Mouse (Mus musculus) testis, postnatal 14 days (tissue): ENCODE results near the gene Hipk2.
"Not testable (repeated sequence)": the region's sequence is repeated elsewhere in the genome, so short reads cannot be mapped to it uniquely, and the experiment has no call there.

ENCODE experiments used
- DNase-seq: peaks from one replicate; pipeline ENCODE4 v3.0.0; 2021; ENCODE audit warnings: low spot score

Hipk2 gene

DNA sequence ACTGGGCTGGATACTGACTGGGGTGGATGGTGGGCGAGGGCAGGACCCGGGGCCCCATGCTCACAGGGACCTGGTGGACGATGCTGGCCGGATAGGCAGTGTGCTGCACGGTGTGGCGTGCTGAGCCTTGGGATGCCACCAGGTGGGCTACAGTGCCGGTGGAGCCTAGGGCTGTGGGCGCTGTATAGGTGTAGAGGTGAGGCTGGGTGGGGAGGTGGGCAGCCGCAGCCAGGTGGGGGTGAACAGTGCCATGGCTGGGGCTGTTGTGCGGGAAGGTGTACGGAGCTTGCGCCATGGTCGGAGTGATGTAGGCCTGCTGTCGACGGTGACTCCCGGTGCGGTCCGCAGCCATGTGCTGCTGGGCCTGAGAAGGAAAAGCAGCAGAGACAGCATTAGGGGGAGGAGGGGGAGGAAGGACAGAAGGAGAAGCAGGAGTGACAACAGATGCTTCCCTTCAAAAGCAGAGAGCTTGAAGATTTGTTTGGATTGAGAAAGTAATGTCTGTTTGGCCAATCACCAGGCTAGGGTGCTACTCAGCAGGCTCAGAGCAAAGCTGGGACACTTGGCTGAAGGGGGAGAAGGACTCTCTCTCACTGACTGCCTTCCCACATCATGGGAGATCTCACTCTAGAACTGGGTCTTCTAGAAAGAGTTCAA, 177.6 kb downstream of the Hipk2 start:
- no peak for DNase-seq

DNA sequence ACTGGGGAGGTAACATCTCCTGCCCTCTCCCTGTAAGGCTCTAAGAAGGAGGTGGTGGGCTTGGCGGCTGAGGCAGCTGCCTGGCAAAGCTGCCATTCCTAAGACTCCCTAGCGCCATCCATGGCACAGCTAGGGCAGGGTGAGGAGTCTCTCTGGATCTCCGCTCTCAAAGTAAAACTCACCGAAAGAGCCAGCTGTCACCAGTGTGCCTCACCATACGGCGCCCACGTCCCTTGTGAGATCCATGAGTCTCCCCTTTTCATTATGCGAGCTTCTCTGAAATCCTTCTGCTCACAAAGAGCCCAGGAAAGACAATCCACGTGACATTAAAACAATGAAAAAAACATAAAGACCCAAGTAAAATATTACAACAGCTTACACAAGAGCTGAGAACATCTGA, 179.4 kb downstream of the Hipk2 start:
- no peak for DNase-seq

DNA sequence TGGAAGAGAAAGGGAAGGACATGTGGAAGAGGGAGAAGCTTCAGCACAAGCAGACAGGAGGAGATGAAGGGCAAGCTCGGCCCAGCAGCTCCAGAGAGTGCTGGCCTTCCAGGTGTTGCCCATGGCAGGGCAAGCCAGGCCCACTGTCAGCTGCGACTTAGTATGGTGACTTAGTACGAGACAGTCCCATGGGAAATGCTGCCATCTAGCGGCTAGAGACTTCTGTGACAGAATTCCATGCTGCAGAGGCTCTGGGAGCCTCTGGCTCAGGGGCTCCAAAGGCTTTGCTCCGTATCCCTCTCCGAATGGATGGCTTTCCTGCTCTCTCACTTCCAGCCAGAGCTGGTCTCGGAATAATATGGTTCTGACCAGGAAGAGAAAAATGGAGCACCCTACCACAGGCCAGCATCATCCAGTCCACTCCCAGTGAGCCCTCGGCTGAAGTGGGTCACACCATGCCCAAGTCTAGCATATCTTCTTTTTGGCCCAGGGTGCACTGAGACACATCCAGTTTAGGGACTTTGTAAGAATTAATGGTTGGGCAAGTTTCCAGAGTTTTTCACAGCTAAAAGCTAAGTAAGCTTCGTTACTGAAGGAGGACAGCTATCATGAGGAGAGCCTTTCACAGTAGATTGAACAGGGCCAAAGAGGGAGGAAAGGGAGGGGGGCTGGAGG, 180.4 kb downstream of the Hipk2 start:
- peak; percentile 38 for DNase-seq

DNA sequence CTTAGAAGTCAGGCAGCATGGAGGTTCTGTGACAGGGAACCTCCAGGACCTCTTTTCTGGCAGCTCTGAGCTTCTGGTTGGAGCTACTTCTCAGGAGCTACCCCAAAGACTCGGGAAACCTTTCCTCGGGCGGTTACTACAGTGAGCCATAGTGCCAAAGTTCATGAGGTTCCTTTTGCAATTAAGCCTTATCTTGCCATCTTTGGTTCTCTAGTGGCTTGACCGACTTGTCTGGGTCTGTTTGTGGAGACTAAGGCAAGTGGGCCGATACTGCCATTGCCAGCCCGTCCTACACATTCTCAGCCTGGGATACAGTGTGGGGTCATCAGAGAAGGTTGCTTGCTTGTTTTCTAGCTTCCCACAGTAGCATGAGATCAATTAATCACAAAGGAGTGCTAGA, 183.4 kb downstream of the Hipk2 start:
- DNase-seq: no peak

DNA sequence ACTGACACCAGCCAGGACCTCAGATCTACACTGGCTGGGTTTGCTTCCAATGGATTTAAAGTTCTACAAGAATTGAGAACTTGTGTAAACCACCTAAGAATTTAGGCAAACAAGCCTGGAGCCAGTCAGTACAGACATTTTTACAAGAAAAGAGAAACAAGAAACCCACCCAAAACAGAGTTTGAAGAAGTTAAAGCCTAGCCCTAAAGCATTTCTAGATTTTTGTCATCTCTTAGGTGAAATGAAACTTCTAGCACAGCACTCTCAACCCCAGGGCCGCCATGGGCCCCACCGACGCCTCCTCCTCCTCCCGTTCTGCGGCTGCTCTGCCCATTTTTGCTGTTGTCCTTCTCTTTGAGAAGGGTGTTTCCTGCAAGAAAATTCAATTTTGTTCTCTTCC, 184.9 kb downstream of the Hipk2 start:
- no peak for DNase-seq

DNA sequence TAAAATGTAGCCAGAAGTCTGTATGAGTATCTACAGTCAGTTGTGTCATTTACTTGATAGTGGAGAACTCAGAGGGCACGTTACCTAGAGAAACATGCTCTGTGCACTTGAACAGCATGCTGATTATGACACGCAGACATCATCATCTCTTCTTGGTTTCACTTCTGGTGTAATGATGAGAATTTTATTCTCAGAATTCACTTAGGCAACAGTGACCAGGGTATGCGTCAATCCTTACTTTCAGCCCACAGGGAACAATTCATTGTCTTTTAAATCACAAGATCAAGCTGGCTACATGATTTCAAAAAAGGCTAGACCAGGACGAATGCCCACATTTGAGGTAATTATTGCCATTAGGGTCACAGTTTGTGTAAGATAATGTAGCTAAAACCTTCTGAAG, 185.3 kb downstream of the Hipk2 start:
- DNase-seq: no peak

DNA sequence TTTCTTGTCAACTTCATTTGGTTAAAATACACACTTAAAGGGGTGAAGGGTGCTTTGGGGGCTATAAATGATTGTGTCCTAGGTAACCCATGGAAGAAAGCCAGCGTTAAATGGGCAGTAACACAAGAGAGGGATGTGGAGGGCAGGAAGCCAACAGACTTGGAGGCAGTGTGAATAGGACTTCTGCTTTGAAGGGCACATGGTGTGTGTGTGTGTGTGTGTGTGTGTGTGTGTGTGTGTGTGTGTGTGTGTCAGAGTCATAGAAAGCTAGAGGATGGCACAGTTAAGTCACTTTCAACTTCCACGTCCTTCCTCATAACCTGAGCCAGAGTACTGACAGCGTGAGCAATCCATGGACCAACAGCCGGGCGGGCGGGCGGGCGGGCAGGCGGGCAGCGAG, 187.1 kb downstream of the Hipk2 start:
- no peak for DNase-seq

DNA sequence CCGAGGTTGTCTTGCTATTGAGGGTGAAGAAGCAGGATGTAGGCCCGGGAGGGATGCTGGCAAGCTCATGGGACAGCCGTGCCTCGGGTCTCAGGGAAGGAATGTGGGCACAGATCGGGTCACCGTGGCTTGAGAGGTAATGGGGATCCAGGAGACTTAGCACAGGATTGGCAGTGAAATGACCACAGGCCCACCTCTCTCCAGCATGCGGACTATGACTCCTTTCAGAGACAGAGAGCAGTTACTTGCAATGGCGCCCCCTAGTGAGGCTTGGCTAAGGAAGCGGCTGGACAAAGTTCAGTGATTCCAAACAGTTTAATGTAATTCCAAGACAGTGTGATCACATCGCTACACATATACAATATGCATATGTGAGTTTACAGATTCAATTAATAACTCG, 188.7 kb downstream of the Hipk2 start:
- DNase-seq: no peak

DNA sequence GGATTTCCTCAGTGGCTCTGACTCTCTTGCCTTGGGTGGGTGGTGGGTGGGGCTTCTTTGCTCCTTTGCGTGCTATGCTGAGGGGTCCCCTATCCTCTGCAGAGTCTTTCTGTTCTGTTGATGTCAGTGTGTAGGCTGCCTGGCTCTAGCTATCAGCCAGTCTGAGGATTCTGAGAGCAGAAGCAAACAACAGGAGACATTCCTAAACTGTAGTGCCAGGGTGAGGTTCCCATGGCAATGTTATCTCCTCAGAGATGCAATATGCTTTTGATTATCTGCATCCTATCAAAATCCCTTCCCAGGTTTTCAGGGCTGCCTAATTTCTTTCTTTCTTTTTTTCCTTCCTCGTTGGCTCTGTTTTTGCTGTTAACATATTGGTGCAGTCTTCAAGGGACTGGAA, 193.4 kb downstream of the Hipk2 start:
- no peak for DNase-seq

DNA sequence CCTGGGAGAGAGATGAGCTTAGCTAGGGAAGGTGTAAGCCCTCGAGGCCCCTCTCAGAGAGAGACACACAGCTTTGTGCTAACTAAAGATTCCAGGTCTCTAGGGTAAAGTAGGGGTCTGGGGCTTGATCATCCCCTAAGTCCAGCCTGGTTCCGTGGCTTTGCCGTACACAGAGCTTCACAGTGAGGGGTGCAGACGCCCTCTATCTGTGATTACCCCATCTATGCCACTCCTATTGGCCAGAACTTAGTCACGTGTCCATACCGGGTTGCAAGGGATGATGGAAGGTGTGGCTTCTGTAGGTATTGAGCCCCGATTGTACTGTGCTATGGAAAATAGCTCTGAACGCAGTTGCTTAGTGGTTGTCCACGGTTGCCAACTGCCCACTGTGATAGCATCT, 198.3 kb downstream of the Hipk2 start:
- no peak for DNase-seq

DNA sequence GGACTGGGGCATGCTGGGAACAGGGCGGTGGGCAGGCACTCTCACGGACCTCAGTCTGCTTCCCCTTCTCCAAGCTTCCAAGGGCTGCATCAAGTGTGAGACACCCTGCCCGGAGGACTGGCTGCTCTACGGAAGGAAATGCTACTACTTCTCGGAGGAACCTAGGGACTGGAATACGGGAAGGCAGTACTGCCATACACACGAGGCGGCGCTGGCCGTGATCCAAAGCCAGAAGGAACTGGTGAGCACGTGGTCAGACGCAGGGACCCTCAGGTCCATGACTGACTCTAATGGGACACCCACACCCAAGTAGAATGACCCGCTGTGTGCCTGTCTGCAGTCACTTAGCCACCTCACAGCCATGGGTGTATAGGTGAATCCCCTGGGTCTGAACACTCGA, 199.2 kb downstream of the Hipk2 start:
- no peak for DNase-seq

DNA sequence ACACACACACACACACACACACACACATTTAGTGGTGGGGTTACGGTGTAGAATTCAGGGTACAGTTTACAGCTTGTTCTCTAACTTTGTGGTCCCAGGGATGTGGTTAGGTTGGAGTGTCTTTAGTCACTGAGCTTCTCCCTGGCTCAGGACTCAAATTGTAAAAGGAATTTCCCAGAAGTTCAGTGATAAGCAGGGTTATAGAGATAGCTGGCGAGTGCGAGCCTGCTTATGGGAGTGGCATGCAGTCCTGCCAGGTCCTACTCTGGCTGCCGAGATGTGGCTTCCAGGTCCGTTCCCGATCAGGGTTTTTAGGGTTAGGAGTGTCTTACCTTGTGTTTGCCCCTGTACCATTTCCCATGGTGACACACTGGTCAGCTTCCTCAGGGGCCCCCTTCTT, 199.7 kb downstream of the Hipk2 start:
- DNase-seq: no peak

DNA sequence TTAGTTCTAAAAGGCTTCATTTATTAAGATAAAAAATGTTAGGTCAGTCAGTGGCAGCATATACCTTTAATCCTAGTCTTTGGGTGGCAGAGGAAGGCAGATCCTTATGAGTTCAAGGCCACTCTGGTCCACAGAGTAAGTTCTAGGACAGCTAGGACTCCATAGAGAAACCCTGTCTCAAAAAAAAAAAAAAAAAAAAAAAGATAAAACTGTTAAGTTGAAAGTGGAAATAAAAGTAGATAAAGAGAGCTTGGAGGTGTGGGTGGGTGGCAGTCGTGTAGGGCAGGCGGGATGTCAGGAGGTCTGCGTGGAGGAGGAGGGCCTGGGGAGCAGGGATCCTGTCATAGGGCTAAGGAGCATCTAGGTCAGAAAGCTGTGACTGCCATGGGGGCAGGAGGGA, 204.0 kb downstream of the Hipk2 start:
- no peak for DNase-seq

DNA sequence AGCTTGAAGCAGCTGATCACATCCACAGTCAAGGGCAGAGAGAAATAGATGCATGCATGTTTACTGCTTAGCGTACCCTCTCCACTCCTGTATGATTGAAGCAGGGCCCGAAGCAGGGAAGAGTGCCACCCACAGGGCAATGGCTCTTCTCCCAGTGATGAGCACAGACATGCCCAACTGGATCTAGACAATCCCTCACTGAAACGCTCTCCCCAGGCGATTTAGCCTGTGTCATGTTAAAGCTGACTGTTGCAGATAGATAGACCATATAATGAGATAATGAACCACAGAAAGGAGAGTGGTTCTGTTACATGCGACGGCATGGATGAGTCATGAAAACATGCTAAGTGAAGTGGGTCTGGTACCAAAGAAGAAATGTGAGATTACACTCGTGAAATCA, 204.7 kb downstream of the Hipk2 start:
- no peak for DNase-seq

DNA sequence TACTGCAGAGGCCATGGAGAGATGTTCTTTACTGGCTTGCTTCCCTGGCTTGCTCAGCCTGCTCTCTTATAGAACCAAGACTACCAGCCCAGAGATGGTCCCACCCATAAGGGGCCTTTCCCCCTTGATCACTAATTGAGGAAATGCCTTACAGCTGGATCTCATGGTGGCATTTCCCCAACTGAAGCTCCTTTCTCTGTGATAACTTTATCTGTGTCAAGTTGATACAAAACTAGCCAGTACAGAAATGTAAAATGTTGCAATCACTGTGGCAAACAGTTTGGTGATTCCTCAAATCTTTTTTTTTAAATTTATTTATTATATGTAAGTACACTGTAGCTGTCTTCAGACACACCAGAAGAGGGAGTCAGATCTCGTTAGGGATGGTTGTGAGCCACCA, 205.5 kb downstream of the Hipk2 start:
- not testable (repeated sequence) for DNase-seq

DNA sequence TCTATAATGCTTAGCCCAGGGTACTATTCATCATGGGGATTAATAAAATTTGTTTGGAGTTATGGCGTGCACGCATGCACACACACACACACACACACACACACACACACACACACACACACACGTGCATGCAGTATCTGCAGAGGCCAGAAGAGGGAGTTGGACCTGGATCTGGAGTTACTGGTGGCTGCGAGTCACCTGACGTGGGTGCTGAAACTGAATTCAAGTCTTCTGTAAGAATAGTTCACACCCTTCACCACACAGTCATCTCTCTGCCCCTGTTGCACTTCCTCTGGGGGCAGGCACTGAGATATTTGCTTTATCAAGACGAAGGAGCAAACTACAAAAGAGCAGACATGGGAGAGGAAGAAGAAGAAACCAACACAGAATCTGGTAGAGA, 206.4 kb downstream of the Hipk2 start:
- no peak for DNase-seq

DNA sequence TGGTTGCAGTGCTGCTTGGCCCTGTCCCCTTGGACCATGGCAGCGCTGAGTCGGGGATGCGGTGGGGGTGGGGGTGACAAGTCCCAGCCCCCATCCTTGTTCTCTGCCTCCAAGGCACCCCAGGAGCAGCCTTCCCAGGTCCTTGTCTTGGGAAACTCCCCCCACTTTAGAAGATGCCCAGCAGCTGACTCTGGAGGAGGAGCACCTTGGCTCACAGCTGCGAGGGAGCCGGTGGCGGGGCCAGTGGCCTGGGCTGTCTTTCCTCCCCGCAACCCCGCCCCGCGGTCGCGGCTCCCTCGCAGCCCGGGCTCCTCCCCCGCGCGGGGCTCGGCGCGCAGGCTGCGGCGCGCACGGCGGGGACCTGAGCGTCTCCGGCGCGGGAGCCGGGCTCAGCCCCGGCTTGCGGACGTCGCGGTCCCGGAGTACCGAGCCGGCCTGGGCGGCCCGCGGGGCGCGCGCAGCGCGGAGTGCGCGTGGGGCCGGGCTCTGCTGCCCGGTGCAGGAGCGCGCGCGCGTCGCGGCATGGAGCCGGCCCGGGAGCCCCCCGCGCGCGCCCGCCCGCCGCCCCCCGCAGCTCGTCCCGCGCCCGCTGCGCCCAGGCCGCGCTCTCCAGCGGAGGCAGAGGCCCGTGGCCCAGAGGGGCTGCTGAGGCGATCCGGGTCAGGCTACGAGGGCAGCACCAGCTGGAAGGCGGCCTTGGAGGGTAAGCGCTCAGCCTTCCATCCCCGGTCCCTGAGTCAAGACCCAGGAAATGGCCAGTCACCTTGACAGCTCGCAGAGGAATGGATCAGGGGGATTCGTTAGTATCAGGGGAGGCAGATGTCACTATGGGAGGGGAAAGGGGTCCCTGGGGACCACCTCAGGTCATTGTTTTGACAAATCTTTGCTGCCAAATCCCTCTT, 213.0 kb downstream of the Hipk2 start, which contains the start of gene Clec2l:
Clec2l (plus strand) TSS at position 356 of the 902 bp plus-strand sequence.
- no peak for DNase-seq

DNA sequence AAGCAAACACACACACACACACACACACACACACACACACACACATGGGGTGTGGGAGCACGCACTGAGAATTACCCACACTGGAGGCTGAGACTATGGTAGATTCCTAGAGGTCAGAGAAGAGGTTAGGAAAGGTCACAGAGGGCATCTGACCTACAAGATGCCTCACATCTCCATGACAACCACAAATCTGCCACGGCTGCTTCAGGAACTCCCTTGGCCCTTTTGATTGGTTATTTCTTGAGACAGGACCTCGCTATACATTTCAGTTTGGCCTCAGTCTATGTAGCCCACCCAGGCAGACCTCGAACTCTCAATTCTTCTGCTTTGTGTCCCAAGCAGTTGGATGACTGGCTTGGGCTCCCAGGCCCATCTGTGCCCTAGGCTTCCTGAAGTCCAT, 214.3 kb downstream of the Hipk2 start:
- DNase-seq: no peak

DNA sequence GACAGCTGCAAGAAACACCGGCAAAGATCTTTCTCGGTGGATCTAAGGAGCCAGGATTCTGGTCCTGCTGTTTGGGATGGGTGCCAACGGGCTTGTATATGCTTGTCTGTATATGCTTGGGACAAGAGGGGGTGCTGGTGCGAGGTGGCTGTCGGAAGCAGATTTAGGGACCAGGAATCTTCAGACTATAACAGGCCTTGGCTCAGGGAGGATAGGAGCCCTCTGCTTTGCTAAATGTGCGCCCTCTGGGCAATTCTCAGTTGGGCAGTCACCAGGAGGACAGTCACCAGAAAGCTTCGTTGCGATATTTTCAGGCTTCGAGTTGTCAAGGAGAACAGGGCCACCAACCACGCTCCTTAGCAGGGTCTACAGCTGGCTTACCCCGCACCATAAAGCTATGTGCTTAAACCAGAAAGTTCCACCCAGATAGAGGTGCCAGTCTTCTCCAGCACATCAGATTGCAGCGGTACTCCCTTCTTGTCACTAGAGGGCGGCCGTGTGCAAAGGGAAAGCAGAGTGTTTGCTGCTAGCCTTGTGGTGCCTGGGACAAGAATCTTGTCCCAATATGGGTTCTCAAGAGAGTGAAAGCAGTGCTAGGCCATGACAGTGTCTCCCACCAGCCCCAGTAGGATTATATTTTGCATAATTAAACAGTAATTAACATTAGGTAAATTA, 225.6 kb downstream of the Hipk2 start:
- peak; percentile 55 for DNase-seq

DNA sequence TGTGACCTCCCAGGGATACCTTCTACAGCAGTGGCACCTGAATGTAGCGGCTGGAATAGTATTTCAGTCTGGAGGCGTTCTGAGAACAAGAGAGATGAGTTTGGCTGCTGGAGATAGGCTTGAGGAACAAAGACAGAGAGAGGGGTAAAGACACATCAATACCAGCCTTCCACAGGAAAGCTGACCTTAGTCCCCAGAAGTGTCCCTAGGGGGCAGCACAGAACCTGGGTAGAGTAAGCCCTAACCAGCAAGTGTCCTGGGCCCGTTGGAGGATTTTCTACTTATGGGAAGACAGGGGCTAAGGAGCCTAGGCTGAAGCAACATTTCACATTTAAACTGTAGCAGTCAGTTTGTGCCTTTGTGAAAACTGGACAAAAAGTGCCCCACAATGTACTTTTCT, 226.4 kb downstream of the Hipk2 start:
- no peak for DNase-seq
